Mouse (Mus musculus) heart, adult 2 months (tissue): ENCODE results near the gene 4933411K16Rik.

Experiments used
- EP300 ChIP-seq: fragments of 200-500 bp; IDR thresholded peaks from 2 replicates; pipeline ENCODE4 v1.6.1; 2011; ENCODE audit warnings: low read depth, low read length, control low read depth; ENCODE audit not compliant: insufficient read depth
- POLR2A ChIP-seq: fragments of 200-500 bp; IDR thresholded peaks from 2 replicates; pipeline ENCODE4 v1.6.1; 2011; ENCODE audit warnings: mild to moderate bottlenecking, low read depth, low read length, control low read depth; ENCODE audit not compliant: insufficient read depth

- TF ChIP-seq POLR2A (no peak), EP300 (no peak)
These were observed 23.0 kb downstream of the 4933411K16Rik start for GRCm38 (mm10) chr19:42075051-42075450.
